ENCODE assay signal across 24 mouse cellular contexts in genomic region chr7:38029986-38030385, GRCm38 (mm10). TPM values are rescaled to one million over a fixed set of nuclear protein-coding genes. Genes with fewer than 3 reads are reported as not detected.
DNase-seq lines count a peak whose midpoint lies in the region; ATAC-seq and TF ChIP-seq lines count a peak whose summit lies in the region.
"Had no signal": no experiment of that assay in that cellular context is flagged by ENCODE, and none has a peak within 500 bp of the region (broad histone marks: within the 10 kb centered on the region; RNA-seq: fewer than 3 reads in every experiment).

No protein-coding gene starts in this region.

- H3K36me3 ChIP-seq in midbrain, embryonic 10.5 days, result no peaks in the 10 kb centered on the region
- H3K36me3 ChIP-seq in midbrain, embryonic 16.5 days (ENCODE audit: control insufficient read depth, insufficient read depth, low read length), result no peaks in the 10 kb centered on the region
- H3K36me3 ChIP-seq in ES-E14 (ENCODE audit: control insufficient read depth, insufficient read depth, low read length, poor library complexity, severe bottlenecking), result no peaks in the 10 kb centered on the region
- no peaks in the 10 kb centered on the region for H3K36me3 ChIP-seq in intestine, embryonic 15.5 days
- H3K36me3 ChIP-seq: embryonic facial prominence, embryonic 15.5 days; forebrain, embryonic 10.5 days; heart, embryonic 12.5 days; hindbrain, embryonic 10.5 days had no signal

- in situ Hi-C loops in ES-E14 (cut with MboI; ENCODE audit: low sequenced_read_pairs in 2 of 2, unreplicated experiment in 2 of 2), result no loop called here

- no peaks in the 10 kb centered on the region for H3K27me3 ChIP-seq in midbrain, embryonic 10.5 days (ENCODE audit: low read depth, poor library complexity, severe bottlenecking)
- H3K27me3 ChIP-seq in midbrain, embryonic 16.5 days (ENCODE audit: control insufficient read depth, insufficient read depth, low read depth, low read length), result no peaks in the 10 kb centered on the region
- no peaks in the 10 kb centered on the region for H3K27me3 ChIP-seq in intestine, embryonic 15.5 days (replicated peaks)
- H3K27me3 ChIP-seq: CH12.LX; embryonic facial prominence, embryonic 15.5 days; heart, embryonic 12.5 days had no signal

- no peak overlapping the region for H3K9ac ChIP-seq in midbrain, embryonic 16.5 days (ENCODE audit: low read depth, low read length)
- peak overlapping the region; percentile 68; the same call in 1 of the 2 replicates for H3K9ac ChIP-seq in ES-E14 (ENCODE audit: insufficient read depth, low read depth, low read length, poor library complexity, severe bottlenecking)
- no peak overlapping the region for H3K9ac ChIP-seq in intestine, embryonic 15.5 days
- H3K9ac ChIP-seq: embryonic facial prominence, embryonic 15.5 days; heart, embryonic 12.5 days; hindbrain, embryonic 14.5 days had no signal

- H3K27ac ChIP-seq in midbrain, embryonic 10.5 days (replicated peaks), result peak overlapping the region; percentile 17; the same call in 1 of the 2 replicates
- no peak overlapping the region for H3K27ac ChIP-seq in midbrain, embryonic 16.5 days (ENCODE audit: low read length)
- peak overlapping the region; percentile 93 for H3K27ac ChIP-seq in ES-E14 (ENCODE audit: insufficient read depth, low read depth, low read length, poor library complexity, severe bottlenecking)
- H3K27ac ChIP-seq in intestine, embryonic 15.5 days, result no peak overlapping the region
- H3K27ac ChIP-seq: embryonic facial prominence, embryonic 15.5 days; forebrain, embryonic 10.5 days; heart, adult 2 months; hindbrain, embryonic 10.5 days; hindbrain, embryonic 14.5 days had no signal

- H3K4me2 ChIP-seq in midbrain, embryonic 16.5 days (ENCODE audit: low read length), result no peak overlapping the region
- no peak overlapping the region for H3K4me2 ChIP-seq in intestine, embryonic 15.5 days (replicated peaks)
- H3K4me2 ChIP-seq: embryonic facial prominence, embryonic 15.5 days; heart, embryonic 12.5 days; hindbrain, embryonic 14.5 days had no signal

- H3K9me3 ChIP-seq in midbrain, embryonic 10.5 days (replicated peaks), result no peaks in the 10 kb centered on the region
- H3K9me3 ChIP-seq in midbrain, embryonic 16.5 days (replicated peaks; ENCODE audit: control insufficient read depth, low read length, poor library complexity, severe bottlenecking), result no peaks in the 10 kb centered on the region
- H3K9me3 ChIP-seq in ES-E14 (ENCODE audit: control insufficient read depth, insufficient read depth, low read depth, low read length), result no peaks in the 10 kb centered on the region
- H3K9me3 ChIP-seq in intestine, embryonic 15.5 days, result no peaks in the 10 kb centered on the region
- H3K9me3 ChIP-seq: embryonic facial prominence, embryonic 15.5 days; forebrain, embryonic 10.5 days; heart, embryonic 12.5 days; hindbrain, embryonic 10.5 days had no signal

- no peak for ATAC-seq in midbrain, embryonic 16.5 days
- peak; percentile 86 for ATAC-seq in intestine, embryonic 15.5 days
- ATAC-seq in megakaryocyte-erythroid progenitor cell, adult 5-6 weeks (replicated peaks; ENCODE audit: low FRiP score, low TSS enrichment, poor library complexity, severe bottlenecking), result peak; percentile 74
- ATAC-seq: forebrain, embryonic 14.5 days had no signal

- 59% methylated on average over 2 of the region's 2 CpGs for WGBS in midbrain, embryonic 10.5 days
- 70% methylated on average over 2 of the region's 2 CpGs for WGBS in midbrain, embryonic 16.5 days
- 17% methylated on average over 2 of the region's 2 CpGs for WGBS in intestine, embryonic 15.5 days

- no peak for DNase-seq in midbrain, embryonic 10.5 days (ENCODE audit: low spot score)
- no peak for DNase-seq in ES-E14 (ENCODE audit: low read depth, low spot score)
- no peak for DNase-seq in adrenal gland, postnatal 36 days
- DNase-seq in kidney, adult 11 months, result no peak
- no peak for DNase-seq in lung, postnatal 25 days (ENCODE audit: low spot score)
- DNase-seq: adrenal gland, adult 2 months; adrenal gland, postnatal 25 days; cerebellum, adult 11 months; cerebellum, adult 8-10 months; cerebellum, postnatal 14 days; embryo, embryonic 11 days; gastrocnemius, postnatal 10 days; heart, adult 2 months had no signal

- peaks cover 11% of the 10 kb centered on the region for H3K4me1 ChIP-seq in midbrain, embryonic 10.5 days
- no peaks in the 10 kb centered on the region for H3K4me1 ChIP-seq in midbrain, embryonic 16.5 days (ENCODE audit: control insufficient read depth, insufficient read depth, low read length)
- H3K4me1 ChIP-seq in ES-E14 (ENCODE audit: control insufficient read depth in 2 of 2, insufficient read depth in 2 of 2, low read length in 2 of 2, poor library complexity in 1 of 2), result peaks cover 17 to 22% of the 10 kb centered on the region in 2 experiments
- H3K4me1 ChIP-seq in intestine, embryonic 15.5 days (replicated peaks), result 0 out of 2 replicates have a peak, but pooled peaks cover 3% of the 10 kb centered on the region
- H3K4me1 ChIP-seq: embryonic facial prominence, embryonic 15.5 days; forebrain, embryonic 10.5 days; heart, embryonic 12.5 days; hindbrain, embryonic 10.5 days had no signal

- H3K4me3 ChIP-seq in midbrain, embryonic 10.5 days, result no peak overlapping the region
- H3K4me3 ChIP-seq in midbrain, embryonic 16.5 days (ENCODE audit: low read depth, low read length), result no peak overlapping the region
- no peak overlapping the region for H3K4me3 ChIP-seq in ES-E14 (ENCODE audit: insufficient read depth in 1 of 2, low read depth in 1 of 2, low read length in 2 of 2, poor library complexity in 1 of 2, severe bottlenecking in 1 of 2)
- no peak overlapping the region for H3K4me3 ChIP-seq in intestine, embryonic 15.5 days (replicated peaks)
- H3K4me3 ChIP-seq: embryonic facial prominence, embryonic 15.5 days; erythroblast, embryonic 14.5 days; forebrain, embryonic 10.5 days; heart, adult 2 months; heart, embryonic 12.5 days; hindbrain, embryonic 10.5 days had no signal

TF ChIP-seq in ES-E14, 5 proteins besides CTCF, POLR2A, EP300 and RAD21:
- TF ChIP-seq MAFK (IDR thresholded peaks at IDR 0.05; ENCODE audit: insufficient read depth, low read depth, low read length) (no peak), ZNF384 (IDR thresholded peaks at IDR 0.05; ENCODE audit: low read depth, low read length) (no peak), CHD2 (IDR thresholded peaks at IDR 0.05; ENCODE audit: low read depth, low read length) (no peak), HCFC1 (IDR thresholded peaks at IDR 0.05; ENCODE audit: borderline replicate concordance, insufficient read depth, low read length) (no peak), ZC3H11A (IDR thresholded peaks at IDR 0.05; ENCODE audit: borderline replicate concordance, low read depth, low read length) (no peak)

RNA-seq across cellular contexts. Expression of gene Uri1, which starts 6.6 kb away (rescaled TPM):
- 43.6 and 44.2 TPM in 2 replicates for polyA plus RNA-seq in midbrain, embryonic 10.5 days (2016; fragmentation: Nextera tagmentation; extraction: Ambion mirVana)
- 33.3 TPM in 2 replicates for polyA plus RNA-seq in midbrain, embryonic 16.5 days (2015; fragmentation: Nextera tagmentation; extraction: Ambion mirVana)
- 68.4 and 107 TPM in 2 replicates for total RNA-seq in ES-E14 (2012; rRNA removed)
- 41.4 and 47.2 TPM in 2 replicates for polyA plus RNA-seq in intestine, embryonic 15.5 days (2015; fragmentation: Nextera tagmentation; extraction: Ambion mirVana)
- total RNA-seq in megakaryocyte-erythroid progenitor cell, adult 5-6 weeks (2014; fragmentation: Nextera tagmentation), result 45.5 and 75.1 TPM in 2 replicates
- total RNA-seq in megakaryocyte-erythroid progenitor cell, adult 5-6 weeks (2017), result 72.2 and 75.2 TPM in 2 replicates
- total RNA-seq in adrenal gland, postnatal 36 days (2021), result 10 to 100 TPM; 42.2 to 66.2 TPM

Comparison
In these comparisons a context has a peak if more than half of its experiments do, and no peak if none do; other contexts are left out.
1. H3K27ac ChIP-seq: peak in midbrain, embryonic 10.5 days (single experiment) and ES-E14 (single experiment); none in midbrain, embryonic 16.5 days (single experiment) and intestine, embryonic 15.5 days (single experiment).